Mouse (Mus musculus): ENCODE data around the gene Psd. TPM values are rescaled to one million over a fixed set of nuclear protein-coding genes. Genes with fewer than 3 reads are reported as not detected.

The Psd gene
- polyA plus RNA-seq, 1 experiment = 617 TPM

DNA sequence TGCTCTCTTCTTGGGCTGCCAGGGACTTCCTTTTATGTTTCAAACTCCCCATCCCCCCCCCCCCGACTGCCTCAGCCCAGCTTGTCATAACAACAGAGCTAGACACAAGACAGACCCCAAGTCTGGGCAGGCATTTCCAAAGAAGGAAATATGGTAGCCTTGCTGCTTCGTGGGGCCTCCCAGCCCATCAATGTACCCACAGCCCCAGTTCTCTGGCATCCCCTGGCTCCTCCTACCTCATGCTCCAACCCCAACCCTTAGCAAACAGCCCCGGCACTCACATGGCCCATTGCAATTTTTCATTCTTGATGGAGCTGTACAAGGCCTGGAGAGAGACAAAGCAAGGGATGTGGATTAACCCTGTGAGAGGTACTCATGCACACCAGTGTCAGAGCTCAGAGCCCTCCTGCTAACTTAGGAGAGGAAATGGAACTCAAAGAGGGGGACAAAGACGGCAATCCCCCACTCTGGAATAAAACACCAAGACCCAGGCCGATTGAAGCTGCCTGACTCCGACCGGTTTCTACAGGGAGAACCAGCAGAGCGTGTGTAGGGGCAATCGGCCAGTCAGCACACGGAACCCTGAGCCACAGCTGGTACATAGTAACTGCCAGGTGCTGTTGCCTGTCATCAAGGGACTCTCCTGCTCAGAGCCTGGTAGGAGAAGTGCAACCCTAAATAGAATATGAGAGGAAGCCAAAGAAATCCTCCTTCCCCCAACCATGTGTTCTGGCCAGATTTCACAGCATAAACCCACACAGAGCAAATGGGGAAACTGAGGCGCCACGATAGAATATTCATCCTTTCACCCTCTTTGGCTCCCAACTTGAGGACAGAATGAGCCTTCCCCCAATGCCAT is 11.0 kb downstream of the Psd start:
- H3K27ac ChIP-seq (ENCODE audit: insufficient read depth, low read length) = no peak overlapping the region
- H3K4me3 ChIP-seq (ENCODE audit: insufficient read depth, low read length) = peak overlapping the region; percentile 85
- no peak for TF ChIP-seq POLR2A (IDR thresholded peaks at IDR 0.05; ENCODE audit: extremely low read depth, insufficient read depth, low read length)
- TF ChIP-seq CTCF (IDR thresholded peaks at IDR 0.05; ENCODE audit: extremely low read depth, insufficient read depth, low read length) = no peak
- H3K4me1 ChIP-seq (ENCODE audit: control insufficient read depth, insufficient read depth, low read length) = peaks cover 5% of the 10 kb centered on the region

DNA sequence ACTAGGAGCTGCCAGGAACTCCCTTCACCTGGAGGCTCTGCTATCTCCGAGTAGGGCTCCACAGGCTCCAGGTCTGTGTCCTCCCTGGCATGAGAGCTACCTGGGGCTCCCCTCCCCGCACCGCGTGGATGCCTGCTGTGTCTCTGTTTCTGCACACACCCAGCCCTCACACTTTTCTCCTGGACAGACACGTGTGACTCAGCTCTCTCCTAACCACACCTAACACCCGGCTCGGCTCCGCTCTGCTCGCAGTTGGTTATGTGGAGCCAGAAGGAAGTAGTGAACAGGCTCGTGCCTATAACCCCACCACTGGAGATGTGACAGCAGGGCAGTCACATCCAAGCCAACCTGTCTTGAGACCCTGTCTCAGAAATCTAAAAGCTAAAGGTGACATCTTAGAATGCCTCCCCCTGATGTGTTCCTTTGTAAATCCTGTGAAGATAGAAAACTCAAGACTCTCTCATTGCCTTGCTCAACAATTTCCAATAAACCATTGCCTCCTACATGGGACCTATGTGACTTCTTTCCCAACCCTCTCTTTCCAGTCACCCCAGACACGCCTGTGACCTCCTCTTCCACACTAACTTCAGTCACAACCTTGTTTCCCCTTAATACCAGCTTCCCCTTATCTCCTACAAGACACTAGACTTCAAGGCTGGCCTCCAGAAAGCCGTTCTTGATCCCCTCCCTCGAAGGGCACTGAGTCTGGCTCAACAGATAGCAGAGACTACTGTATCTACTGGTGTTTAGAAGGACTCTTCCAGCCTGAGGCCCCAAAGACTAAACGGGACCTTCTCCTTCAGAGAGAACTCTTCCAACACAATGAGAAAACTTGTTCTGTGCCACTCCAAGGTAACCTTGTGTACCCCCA is 11.8 kb downstream of the Psd start:
- no peak overlapping the region for H3K4me3 ChIP-seq (ENCODE audit: insufficient read depth, low read length)
- peaks cover 5% of the 10 kb centered on the region for H3K4me1 ChIP-seq (ENCODE audit: control insufficient read depth, insufficient read depth, low read length)
- H3K27ac ChIP-seq (ENCODE audit: insufficient read depth, low read length) = no peak overlapping the region
- TF ChIP-seq POLR2A (IDR thresholded peaks at IDR 0.05; ENCODE audit: extremely low read depth, insufficient read depth, low read length) (no peak), CTCF (IDR thresholded peaks at IDR 0.05; ENCODE audit: extremely low read depth, insufficient read depth, low read length) (no peak)

DNA sequence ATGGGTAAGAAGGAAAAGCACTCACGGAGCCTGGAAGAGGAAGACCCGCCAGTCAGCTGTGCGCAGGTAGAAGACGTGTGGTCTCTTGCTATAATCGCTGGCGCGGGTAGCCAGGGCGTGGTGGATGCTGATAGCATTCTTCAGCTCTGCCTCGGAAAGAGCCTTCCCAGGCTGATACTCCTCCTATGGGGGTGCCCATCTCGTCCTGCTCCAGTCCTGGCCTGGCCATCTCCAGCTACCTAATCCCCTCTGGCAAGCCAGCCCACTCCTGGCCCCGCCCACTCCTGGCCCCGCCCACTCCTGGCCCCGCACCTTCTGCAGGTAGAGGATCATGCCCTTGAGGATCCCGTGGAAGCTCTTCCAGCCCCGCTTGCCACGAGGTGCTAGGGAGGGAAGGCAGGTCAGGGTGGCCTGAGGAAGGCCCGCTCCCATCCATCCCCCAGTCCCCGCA is 12.8 kb downstream of the Psd start:
- TF ChIP-seq POLR2A (IDR thresholded peaks at IDR 0.05; ENCODE audit: extremely low read depth, insufficient read depth, low read length) = no peak
- no peak for TF ChIP-seq CTCF (IDR thresholded peaks at IDR 0.05; ENCODE audit: extremely low read depth, insufficient read depth, low read length)
- Histone ChIP-seq H3K4me3 (ENCODE audit: insufficient read depth, low read length) (no peak overlapping the region), H3K27ac (ENCODE audit: insufficient read depth, low read length) (no peak overlapping the region), H3K4me1 (ENCODE audit: control insufficient read depth, insufficient read depth, low read length) (peaks cover 1% of the 10 kb centered on the region; the same call in 1 of the 2 replicates)

DNA sequence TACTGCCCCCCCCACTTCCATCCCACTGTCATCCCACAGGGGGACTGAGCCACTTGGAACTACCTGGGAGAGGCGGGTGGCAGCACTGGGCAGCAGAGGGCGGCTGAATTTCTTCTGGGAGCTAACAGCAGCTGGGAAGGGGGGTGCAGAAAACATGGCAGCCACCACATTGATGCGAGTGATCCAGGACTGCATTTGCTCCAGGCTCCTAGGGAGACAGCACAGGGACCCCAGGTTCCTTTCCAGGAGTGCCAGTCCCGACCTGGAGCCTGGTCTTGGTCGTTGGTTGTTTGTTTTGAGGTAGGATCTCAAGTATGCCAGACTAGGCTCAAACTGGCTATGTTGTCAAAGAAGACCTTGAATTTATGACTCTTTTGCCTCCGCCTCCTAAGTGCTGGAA is 13.4 kb downstream of the Psd start:
- TF ChIP-seq POLR2A (IDR thresholded peaks at IDR 0.05; ENCODE audit: extremely low read depth, insufficient read depth, low read length) = no peak
- no peak for TF ChIP-seq CTCF (IDR thresholded peaks at IDR 0.05; ENCODE audit: extremely low read depth, insufficient read depth, low read length)
- H3K4me1 ChIP-seq (ENCODE audit: control insufficient read depth, insufficient read depth, low read length) = peaks cover 1% of the 10 kb centered on the region; the same call in 1 of the 2 replicates
- H3K27ac ChIP-seq (ENCODE audit: insufficient read depth, low read length) = no peak overlapping the region
- H3K4me3 ChIP-seq (ENCODE audit: insufficient read depth, low read length) = no peak overlapping the region

DNA sequence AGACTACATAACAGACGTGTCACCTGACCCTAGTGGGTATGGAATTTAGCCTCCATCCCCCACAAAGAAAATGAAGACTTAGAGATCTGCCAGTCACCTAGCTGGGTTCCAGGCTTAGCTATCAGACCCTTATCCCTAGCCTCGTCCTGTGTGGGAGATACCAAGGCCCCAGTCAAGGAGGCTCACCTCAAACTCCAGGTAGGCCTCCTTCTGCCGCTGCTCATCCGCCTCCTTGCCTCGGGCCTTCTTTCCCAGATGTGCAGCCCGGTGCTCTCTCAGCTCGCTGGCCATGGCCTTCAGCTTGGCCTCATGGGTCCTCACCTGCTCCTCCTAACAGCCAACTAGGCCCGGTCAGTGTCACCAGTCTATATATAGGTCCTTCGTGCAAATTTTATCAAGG is 13.8 kb downstream of the Psd start:
- H3K27ac ChIP-seq (ENCODE audit: insufficient read depth, low read length) = no peak overlapping the region
- peaks cover 1% of the 10 kb centered on the region; the same call in 1 of the 2 replicates for H3K4me1 ChIP-seq (ENCODE audit: control insufficient read depth, insufficient read depth, low read length)
- TF ChIP-seq POLR2A (IDR thresholded peaks at IDR 0.05; ENCODE audit: extremely low read depth, insufficient read depth, low read length) (no peak), CTCF (IDR thresholded peaks at IDR 0.05; ENCODE audit: extremely low read depth, insufficient read depth, low read length) (no peak)
- no peak overlapping the region for H3K4me3 ChIP-seq (ENCODE audit: insufficient read depth, low read length)

DNA sequence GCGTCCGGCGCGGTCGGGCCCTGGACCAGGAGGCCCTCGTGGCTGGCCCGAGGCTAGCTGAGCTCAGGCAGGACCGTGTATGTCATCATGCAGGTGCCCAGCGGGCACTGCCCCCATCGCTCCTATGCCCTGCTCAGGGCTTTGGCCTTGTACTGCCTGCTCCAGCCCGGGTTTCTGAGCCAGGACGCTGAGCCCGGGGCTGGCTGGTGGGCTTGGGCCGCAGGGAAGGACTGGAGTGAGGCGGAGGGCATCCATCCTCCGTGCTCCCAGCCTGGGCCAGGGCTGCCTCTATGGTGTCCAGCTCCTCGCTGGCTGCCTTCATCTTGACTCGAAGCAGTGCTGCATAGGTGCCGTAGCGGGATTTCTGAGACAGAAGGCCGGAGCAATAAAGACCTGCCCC is 14.4 kb downstream of the Psd start:
- TF ChIP-seq CTCF (IDR thresholded peaks at IDR 0.05; ENCODE audit: extremely low read depth, insufficient read depth, low read length) (no peak), POLR2A (IDR thresholded peaks at IDR 0.05; ENCODE audit: extremely low read depth, insufficient read depth, low read length) (no peak)
- Histone ChIP-seq H3K4me1 (ENCODE audit: control insufficient read depth, insufficient read depth, low read length) (peaks cover 1% of the 10 kb centered on the region; the same call in 1 of the 2 replicates), H3K4me3 (ENCODE audit: insufficient read depth, low read length) (no peak overlapping the region), H3K27ac (ENCODE audit: insufficient read depth, low read length) (no peak overlapping the region)

DNA sequence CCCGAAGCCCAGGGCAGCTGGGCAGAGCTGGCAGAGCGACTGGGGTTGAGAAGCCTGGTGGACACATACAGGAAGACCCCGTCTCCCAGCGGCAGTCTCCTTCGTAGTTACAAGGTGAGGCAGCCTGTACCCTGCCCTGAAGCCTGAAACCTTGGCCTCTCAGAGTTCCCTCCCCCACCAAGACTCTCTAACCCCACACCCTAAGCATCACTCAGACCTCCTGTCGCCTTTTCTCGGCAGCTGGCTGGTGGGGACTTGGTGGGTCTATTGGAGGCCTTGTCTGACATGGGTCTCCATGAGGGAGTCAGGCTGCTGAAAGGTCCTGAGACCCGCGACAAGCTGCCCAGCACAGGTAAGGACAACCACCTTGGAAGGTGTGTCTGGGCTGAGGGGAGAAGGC is 15.6 kb downstream of the Psd start:
- no peak overlapping the region for H3K27ac ChIP-seq (ENCODE audit: insufficient read depth, low read length)
- H3K4me1 ChIP-seq (ENCODE audit: control insufficient read depth, insufficient read depth, low read length) = peaks cover 1% of the 10 kb centered on the region; the same call in 1 of the 2 replicates
- no peak overlapping the region for H3K4me3 ChIP-seq (ENCODE audit: insufficient read depth, low read length)
- no peak for TF ChIP-seq POLR2A (IDR thresholded peaks at IDR 0.05; ENCODE audit: extremely low read depth, insufficient read depth, low read length)
- TF ChIP-seq CTCF (IDR thresholded peaks at IDR 0.05; ENCODE audit: extremely low read depth, insufficient read depth, low read length) = no peak

DNA sequence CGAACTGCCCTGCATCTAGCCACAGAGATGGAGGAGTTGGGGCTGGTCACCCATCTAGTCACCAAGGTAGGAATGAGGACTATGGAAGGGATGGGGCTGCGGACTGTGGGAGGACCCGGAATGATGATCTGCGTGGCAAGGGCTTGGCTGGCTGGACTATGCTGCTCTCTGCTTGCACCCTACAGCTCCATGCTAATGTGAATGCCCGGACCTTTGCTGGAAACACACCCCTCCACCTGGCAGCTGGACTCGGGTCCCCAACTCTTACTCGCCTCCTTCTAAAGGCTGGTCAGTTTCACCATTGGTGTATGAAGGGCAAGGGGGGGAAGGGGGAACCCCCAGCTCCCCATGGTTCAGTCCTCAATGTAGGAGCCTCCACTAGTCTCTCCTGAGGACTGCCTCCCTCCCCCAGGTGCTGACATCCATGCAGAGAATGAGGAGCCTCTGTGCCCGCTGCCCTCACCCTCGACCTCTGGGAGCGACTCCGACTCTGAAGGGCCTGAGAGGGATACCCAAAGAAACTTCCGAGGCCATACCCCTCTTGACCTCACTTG is 16.6 kb downstream of the Psd start:
- H3K27ac ChIP-seq (ENCODE audit: insufficient read depth, low read length) = no peak overlapping the region
- TF ChIP-seq CTCF (IDR thresholded peaks at IDR 0.05; ENCODE audit: extremely low read depth, insufficient read depth, low read length) (no peak), POLR2A (IDR thresholded peaks at IDR 0.05; ENCODE audit: extremely low read depth, insufficient read depth, low read length) (no peak)
- H3K4me3 ChIP-seq (ENCODE audit: insufficient read depth, low read length) = no peak overlapping the region
- H3K4me1 ChIP-seq (ENCODE audit: control insufficient read depth, insufficient read depth, low read length) = peaks cover under 1% of the 10 kb centered on the region; the same call in 1 of the 2 replicates

DNA sequence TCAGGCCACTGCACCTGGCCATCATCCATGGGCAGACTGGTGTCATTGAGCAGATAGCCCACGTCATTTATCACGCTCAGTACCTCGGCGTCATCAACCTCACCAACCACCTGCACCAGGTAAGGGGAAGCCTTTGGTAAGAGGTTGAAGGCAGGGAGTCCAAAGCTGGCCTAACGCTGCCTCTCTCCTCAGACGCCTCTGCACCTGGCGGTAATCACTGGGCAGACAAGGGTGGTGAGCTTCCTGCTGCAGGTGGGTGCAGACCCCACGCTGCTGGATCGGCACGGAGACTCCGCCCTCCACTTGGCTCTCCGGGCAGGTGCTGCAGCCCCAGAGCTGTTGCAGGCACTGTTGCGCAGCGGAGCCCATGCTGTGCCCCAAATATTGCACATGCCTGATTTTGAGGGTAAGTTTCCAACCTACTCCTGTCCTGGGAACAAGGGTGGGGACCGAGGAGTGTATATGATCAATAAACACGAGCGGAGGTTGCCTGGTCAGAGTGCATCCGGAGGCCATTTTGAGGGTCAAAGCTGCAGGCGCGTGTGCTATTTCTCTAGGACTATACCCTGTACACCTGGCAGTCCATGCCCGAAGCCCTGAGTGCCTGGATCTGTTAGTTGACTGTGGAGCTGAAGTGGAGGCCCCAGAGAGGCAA is 17.2 kb downstream of the Psd start:
- Histone ChIP-seq H3K4me3 (ENCODE audit: insufficient read depth, low read length) (no peak overlapping the region; the same call in 1 of the 2 replicates), H3K4me1 (ENCODE audit: control insufficient read depth, insufficient read depth, low read length) (no peaks in the 10 kb centered on the region), H3K27ac (ENCODE audit: insufficient read depth, low read length) (no peak overlapping the region)
- TF ChIP-seq POLR2A (IDR thresholded peaks at IDR 0.05; ENCODE audit: extremely low read depth, insufficient read depth, low read length) = no peak
- no peak for TF ChIP-seq CTCF (IDR thresholded peaks at IDR 0.05; ENCODE audit: extremely low read depth, insufficient read depth, low read length)
